Mouse (Mus musculus) brain, embryonic 14.5 days (tissue): ENCODE measurements around the gene Bud13.

Experiments
- CTCF ChIP-seq: fragments of 200-500 bp; IDR thresholded peaks from 2 replicates; pipeline ENCODE4 v1.5.1; 2012; ENCODE audit warnings: inconsistent platforms, mild to moderate bottlenecking, moderate library complexity, borderline replicate concordance; ENCODE audit not compliant: insufficient read depth, insufficient read length; ENCODE audit errors: extremely low read depth
- POLR2A ChIP-seq: fragments of 200-500 bp; IDR thresholded peaks from 2 replicates; pipeline ENCODE4 v1.6.1; 2012; ENCODE audit warnings: mild to moderate bottlenecking, inconsistent platforms, borderline replicate concordance; ENCODE audit not compliant: poor library complexity, insufficient read depth, insufficient read length, severe bottlenecking; ENCODE audit errors: extremely low read depth

- TF ChIP-seq POLR2A (no peak), CTCF (no peak)
These were observed 37.7 kb downstream of the Bud13 start for GRCm38 (mm10) chr9:46320461-46320860.
